Mouse (Mus musculus): ENCODE data around the gene Il3. TPM values are rescaled to one million over a fixed set of nuclear protein-coding genes. Genes with fewer than 3 reads are reported as not detected.

Gene Il3
- polyA plus RNA-seq, 1 experiment = not detected

- Histone ChIP-seq H3K36me3 (ENCODE audit: control insufficient read depth, insufficient read depth) (no peaks in the 10 kb centered on the region), H3K79me2 (ENCODE audit: control insufficient read depth, insufficient read depth) (no peaks in the 10 kb centered on the region), H3K27me3 (ENCODE audit: control insufficient read depth, insufficient read depth, insufficient read length) (no peaks in the 10 kb centered on the region), H3ac (ENCODE audit: control insufficient read depth, insufficient read length) (no peak overlapping the region), H3K4me2 (ENCODE audit: low read depth) (no peak overlapping the region), H3K4me3 (no peak overlapping the region)
- TF ChIP-seq TCF12 (IDR thresholded peaks at IDR 0.05; ENCODE audit: insufficient read depth, poor library complexity, severe bottlenecking) (no peak), CEBPB (IDR thresholded peaks at IDR 0.05; ENCODE audit: insufficient read depth, poor library complexity, severe bottlenecking) (no peak), MAX (IDR thresholded peaks at IDR 0.05; ENCODE audit: low read depth) (no peak), SRF (IDR thresholded peaks at IDR 0.05; ENCODE audit: control insufficient read depth, insufficient read length, low read depth) (no peak), USF1 (IDR thresholded peaks at IDR 0.05; ENCODE audit: low read depth) (no peak), TCF3 (IDR thresholded peaks at IDR 0.05; ENCODE audit: insufficient read length, low read depth) (no peak), E2F4 (IDR thresholded peaks at IDR 0.05; ENCODE audit: insufficient read depth) (no peak), POLR2A (IDR thresholded peaks at IDR 0.05; ENCODE audit: insufficient read length, low read depth) (no peak), MYOG (IDR thresholded peaks at IDR 0.05; ENCODE audit: control insufficient read depth in 1 of 3, insufficient read depth in 1 of 3, insufficient read length in 2 of 3, low read depth in 2 of 3) (no peak), POLR2AphosphoS2 (IDR thresholded peaks at IDR 0.05; ENCODE audit: insufficient read length, low read depth) (no peak), MYOD1 (IDR thresholded peaks at IDR 0.05; ENCODE audit: control insufficient read depth in 1 of 3, insufficient read length in 2 of 3, low read depth in 2 of 3) (no peak), REST (IDR thresholded peaks at IDR 0.05; ENCODE audit: insufficient read depth, insufficient read length) (no peak)
Measured at GRCm38 (mm10) chr11:54264542-54264941, 2.5 kb downstream of the Il3 start.

- Histone ChIP-seq H3K79me2 (ENCODE audit: control insufficient read depth, insufficient read depth) (no peaks in the 10 kb centered on the region), H3K27me3 (ENCODE audit: control insufficient read depth, insufficient read depth, insufficient read length) (no peaks in the 10 kb centered on the region), H3K4me3 (no peak overlapping the region), H3ac (ENCODE audit: control insufficient read depth, insufficient read length) (no peak overlapping the region), H3K4me2 (ENCODE audit: low read depth) (no peak overlapping the region), H3K36me3 (ENCODE audit: control insufficient read depth, insufficient read depth) (no peaks in the 10 kb centered on the region)
- no peak for TF ChIP-seq MYOD1 (IDR thresholded peaks at IDR 0.05; ENCODE audit: control insufficient read depth in 1 of 3, insufficient read length in 2 of 3, low read depth in 2 of 3)
- TF ChIP-seq MYOG (IDR thresholded peaks at IDR 0.05; ENCODE audit: control insufficient read depth in 1 of 3, insufficient read depth in 1 of 3, insufficient read length in 2 of 3, low read depth in 2 of 3) = no peak
- TF ChIP-seq POLR2A (IDR thresholded peaks at IDR 0.05; ENCODE audit: insufficient read length, low read depth) = no peak
- TF ChIP-seq E2F4 (IDR thresholded peaks at IDR 0.05; ENCODE audit: insufficient read depth) = no peak
- TF ChIP-seq TCF12 (IDR thresholded peaks at IDR 0.05; ENCODE audit: insufficient read depth, poor library complexity, severe bottlenecking) = no peak
- no peak for TF ChIP-seq CEBPB (IDR thresholded peaks at IDR 0.05; ENCODE audit: insufficient read depth, poor library complexity, severe bottlenecking)
Measured at GRCm38 (mm10) chr11:54263405-54264031, 3.6 kb downstream of the Il3 start.

GRCm38 (mm10) chr11:54256624-54257376, 10.3 kb downstream of the Il3 start:
- Histone ChIP-seq H3ac (ENCODE audit: control insufficient read depth, insufficient read length) (no peak overlapping the region), H3K27me3 (ENCODE audit: control insufficient read depth, insufficient read depth, insufficient read length) (no peaks in the 10 kb centered on the region), H3K4me2 (ENCODE audit: low read depth) (no peak overlapping the region), H3K4me3 (no peak overlapping the region), H3K79me2 (ENCODE audit: control insufficient read depth, insufficient read depth) (no peaks in the 10 kb centered on the region), H3K36me3 (ENCODE audit: control insufficient read depth, insufficient read depth) (no peaks in the 10 kb centered on the region)
- TF ChIP-seq CEBPB (IDR thresholded peaks at IDR 0.05; ENCODE audit: insufficient read depth, poor library complexity, severe bottlenecking) = no peak
- TF ChIP-seq MAX (IDR thresholded peaks at IDR 0.05; ENCODE audit: low read depth) = no peak
- TF ChIP-seq MYOG (IDR thresholded peaks at IDR 0.05; ENCODE audit: control insufficient read depth in 1 of 3, insufficient read depth in 1 of 3, insufficient read length in 2 of 3, low read depth in 2 of 3) = peak; percentile 77 to 90 (median 87)
- TF ChIP-seq REST (IDR thresholded peaks at IDR 0.05; ENCODE audit: insufficient read depth, insufficient read length) = no peak
- no peak for TF ChIP-seq E2F4 (IDR thresholded peaks at IDR 0.05; ENCODE audit: insufficient read depth)
- TF ChIP-seq TCF12 (IDR thresholded peaks at IDR 0.05; ENCODE audit: insufficient read depth, poor library complexity, severe bottlenecking) = no peak
- TF ChIP-seq POLR2AphosphoS2 (IDR thresholded peaks at IDR 0.05; ENCODE audit: insufficient read length, low read depth) = no peak
- TF ChIP-seq MYOD1 (IDR thresholded peaks at IDR 0.05; ENCODE audit: control insufficient read depth in 1 of 3, insufficient read length in 2 of 3, low read depth in 2 of 3) = peak; percentile 81 to 91 (median 87)
- no peak for TF ChIP-seq SRF (IDR thresholded peaks at IDR 0.05; ENCODE audit: control insufficient read depth, insufficient read length, low read depth)

GRCm38 (mm10) chr11:54254114-54254513, 13.0 kb downstream of the Il3 start:
- Histone ChIP-seq H3K4me2 (ENCODE audit: low read depth) (no peak overlapping the region), H3K79me2 (ENCODE audit: control insufficient read depth, insufficient read depth) (no peaks in the 10 kb centered on the region), H3K27me3 (ENCODE audit: control insufficient read depth, insufficient read depth, insufficient read length) (no peaks in the 10 kb centered on the region), H3K4me3 (no peak overlapping the region), H3K36me3 (ENCODE audit: control insufficient read depth, insufficient read depth) (no peaks in the 10 kb centered on the region), H3ac (ENCODE audit: control insufficient read depth, insufficient read length) (no peak overlapping the region)
- TF ChIP-seq USF1 (IDR thresholded peaks at IDR 0.05; ENCODE audit: low read depth) (no peak), SRF (IDR thresholded peaks at IDR 0.05; ENCODE audit: control insufficient read depth, insufficient read length, low read depth) (no peak), TCF12 (IDR thresholded peaks at IDR 0.05; ENCODE audit: insufficient read depth, poor library complexity, severe bottlenecking) (no peak), POLR2AphosphoS2 (IDR thresholded peaks at IDR 0.05; ENCODE audit: insufficient read length, low read depth) (no peak), POLR2A (IDR thresholded peaks at IDR 0.05; ENCODE audit: insufficient read length, low read depth) (no peak), MYOG (IDR thresholded peaks at IDR 0.05; ENCODE audit: control insufficient read depth in 1 of 3, insufficient read depth in 1 of 3, insufficient read length in 2 of 3, low read depth in 2 of 3) (no peak), REST (IDR thresholded peaks at IDR 0.05; ENCODE audit: insufficient read depth, insufficient read length) (no peak), MAX (IDR thresholded peaks at IDR 0.05; ENCODE audit: low read depth) (no peak), CEBPB (IDR thresholded peaks at IDR 0.05; ENCODE audit: insufficient read depth, poor library complexity, severe bottlenecking) (no peak), MYOD1 (IDR thresholded peaks at IDR 0.05; ENCODE audit: control insufficient read depth in 1 of 3, insufficient read length in 2 of 3, low read depth in 2 of 3) (no peak), E2F4 (IDR thresholded peaks at IDR 0.05; ENCODE audit: insufficient read depth) (no peak), TCF3 (IDR thresholded peaks at IDR 0.05; ENCODE audit: insufficient read length, low read depth) (no peak)

All from myocyte (in vitro differentiated cells).